Mouse (Mus musculus) heart, embryonic 14.5 days (tissue): ENCODE measurements at regions not wholly inside any gene's neighbourhood (a gene's known extent, or its start where the extent isn't known, plus 50 kb on each side); places are given as distances from the start of the nearest gene placed in this dataset.

Experiments
- ATAC-seq: fragments of 200-750 bp; cut with Nextera tagmentation; 2 replicates; pipeline ENCODE4 v1.8.0; 2017; ENCODE audit warnings: low read depth, moderate TSS enrichment; ENCODE audit not compliant: insufficient number of reproducible peaks, insufficient read depth, low FRiP score
- H3K27ac ChIP-seq, 2 experiments: fragments of 200-500 bp in 1 of 2; fragments of 300-500 bp in 1 of 2; sonication (generic) in 1 of 2; replicated peaks in 1 of 2; 2 replicates each; pipeline ENCODE4 v1.5.1; 2012 to 2014; ENCODE audit warnings: low read depth in 2 of 2, low read length in 2 of 2, control low read depth in 1 of 2, mild to moderate bottlenecking in 1 of 2, mixed read lengths in 1 of 2; ENCODE audit not compliant: control insufficient read depth in 1 of 2, insufficient read depth in 1 of 2
- H3K27me3 ChIP-seq: fragments of 300-500 bp; sonication (generic); 2 replicates; pipeline ENCODE4 v1.6.1; 2014; ENCODE audit warnings: mild to moderate bottlenecking, low read length, control low read depth; ENCODE audit not compliant: control insufficient read depth, insufficient read depth
- H3K36me3 ChIP-seq: fragments of 300-500 bp; sonication (generic); 2 replicates; pipeline ENCODE4 v1.6.1; 2014; ENCODE audit warnings: mild to moderate bottlenecking, control low read depth, low read length, mixed read lengths; ENCODE audit not compliant: control insufficient read depth, insufficient read depth
- H3K4me1 ChIP-seq, 2 experiments: fragments of 200-500 bp in 1 of 2; fragments of 300-500 bp in 1 of 2; sonication (generic) in 1 of 2; 2 replicates each; pipeline ENCODE4 v1.6.1; 2012 to 2014; ENCODE audit warnings: low read length in 2 of 2, control low read depth in 1 of 2, mixed read lengths in 1 of 2; ENCODE audit not compliant: control insufficient read depth in 2 of 2, insufficient read depth in 2 of 2
- H3K4me2 ChIP-seq: fragments of 300-500 bp; sonication (generic); 2 replicates; pipeline ENCODE4 v1.6.1; 2014; ENCODE audit warnings: mild to moderate bottlenecking, low read length
- H3K4me3 ChIP-seq, 2 experiments: fragments of 200-500 bp in 1 of 2; fragments of 300-500 bp in 1 of 2; sonication (generic) in 1 of 2; 2 replicates each; pipeline ENCODE4 v1.5.1; 2012 to 2014; ENCODE audit warnings: low read length in 2 of 2, mild to moderate bottlenecking in 2 of 2, control low read depth in 1 of 2, low read depth in 1 of 2, moderate library complexity in 1 of 2; ENCODE audit not compliant: control insufficient read depth in 1 of 2, insufficient read depth in 1 of 2
- H3K9ac ChIP-seq: fragments of 300-500 bp; sonication (generic); 2 replicates; pipeline ENCODE4 v1.6.1; 2014; ENCODE audit warnings: mild to moderate bottlenecking, low read length
- H3K9me3 ChIP-seq: fragments of 300-500 bp; sonication (generic); 2 replicates; pipeline ENCODE4 v1.6.1; 2016; ENCODE audit warnings: low read length, control low read depth; ENCODE audit not compliant: control insufficient read depth
- WGBS: fragments of 180-500 bp; shearing (Covaris S2); extraction: QIAGEN DNeasy Blood & Tissue Kit; methylation state at CpG from one replicate; pipeline ENCODE4 v1.1.7; 2014; 5-methylcytosine and 5-hydroxymethylcytosine counted together

GRCm38 (mm10) chr15:86932345-86933075, 611.6 kb upstream of the Fam19a5 start:
- Histone ChIP-seq H3K9me3 (no peaks in the 10 kb centered on the region), H3K4me2 (no peak overlapping the region), H3K4me3 (no peak overlapping the region), H3K27ac (no peak overlapping the region), H3K4me1 (no peaks in the 10 kb centered on the region), H3K27me3 (no peaks in the 10 kb centered on the region), H3K9ac (no peak overlapping the region), H3K36me3 (no peaks in the 10 kb centered on the region)
- no peak for ATAC-seq
- WGBS, result 43% methylated on average over 15 of the region's 15 CpGs

DNA sequence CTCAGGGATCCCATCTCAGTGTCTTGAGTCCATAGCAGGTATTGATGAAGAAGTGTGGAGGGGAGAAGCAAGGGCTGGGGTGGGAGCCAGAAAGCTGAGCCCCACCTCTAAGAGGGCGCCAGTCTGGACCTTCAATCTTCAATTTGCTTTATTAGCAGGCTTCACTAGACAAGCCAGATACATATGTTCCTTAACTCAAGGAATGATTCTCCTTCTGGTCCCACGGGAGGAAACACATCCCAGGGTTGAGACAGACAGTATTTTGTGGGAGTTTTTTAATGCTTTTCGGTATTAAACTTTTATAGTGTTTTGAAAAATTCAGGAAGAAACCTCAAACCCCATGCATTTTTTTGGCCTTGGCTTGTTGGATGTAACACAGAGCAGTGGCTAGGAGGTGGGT, 606.7 kb upstream of the Fam19a5 start:
- H3K9me3 ChIP-seq, result no peaks in the 10 kb centered on the region
- H3K27me3 ChIP-seq, result no peaks in the 10 kb centered on the region
- H3K27ac ChIP-seq, result no peak overlapping the region
- 62% methylated on average over 3 of the region's 3 CpGs for WGBS
- H3K4me2 ChIP-seq, result no peak overlapping the region
- H3K9ac ChIP-seq, result no peak overlapping the region
- H3K4me3 ChIP-seq, result no peak overlapping the region
- no peaks in the 10 kb centered on the region for H3K36me3 ChIP-seq
- no peak for ATAC-seq
- no peaks in the 10 kb centered on the region for H3K4me1 ChIP-seq

DNA sequence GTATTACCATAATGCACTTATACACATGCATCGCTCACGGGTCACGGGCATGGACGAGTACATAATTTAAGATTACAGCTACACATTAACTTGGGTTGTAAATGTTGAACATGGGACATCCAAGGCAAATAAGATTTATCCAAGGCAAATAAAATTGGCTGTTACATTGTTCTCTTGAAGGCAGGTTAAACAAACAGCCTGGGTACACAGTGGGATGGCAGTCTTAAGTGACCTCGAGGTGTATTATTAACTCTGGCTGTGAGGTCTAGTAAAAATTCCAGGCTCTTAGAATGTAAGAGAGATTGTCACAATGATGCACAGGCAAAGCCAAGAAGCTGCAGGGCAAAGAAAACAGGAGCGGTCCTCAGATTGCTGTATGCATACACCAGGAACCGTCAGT, 599.6 kb upstream of the Fam19a5 start:
- no peaks in the 10 kb centered on the region for H3K27me3 ChIP-seq
- no peak overlapping the region for H3K4me2 ChIP-seq
- no peaks in the 10 kb centered on the region for H3K4me1 ChIP-seq
- WGBS, result 87% methylated on average over 7 of the region's 7 CpGs
- no peaks in the 10 kb centered on the region for H3K36me3 ChIP-seq
- H3K9me3 ChIP-seq, result no peaks in the 10 kb centered on the region
- H3K9ac ChIP-seq, result no peak overlapping the region
- H3K27ac ChIP-seq, result no peak overlapping the region
- ATAC-seq, result no peak
- no peak overlapping the region for H3K4me3 ChIP-seq

DNA sequence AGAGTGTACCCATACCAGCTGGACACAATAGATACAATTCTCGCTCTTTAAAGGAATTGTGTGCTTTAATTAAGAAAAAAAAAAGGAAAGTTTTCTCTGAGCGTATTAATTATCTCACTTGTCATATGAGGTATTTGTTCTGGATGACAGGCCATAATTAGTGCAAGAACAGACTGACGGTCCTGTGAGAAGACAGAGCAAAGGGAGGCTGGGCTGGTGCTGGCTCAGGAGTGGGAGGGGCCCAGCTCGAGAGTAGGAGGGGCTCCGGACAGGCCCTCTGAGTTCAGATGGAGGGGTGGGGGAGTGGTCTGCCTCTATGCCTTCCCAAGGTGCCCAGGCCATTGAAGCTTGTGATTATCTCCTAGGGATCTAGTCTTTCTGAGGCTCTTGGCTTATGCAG, 591.5 kb upstream of the Fam19a5 start:
- no peak overlapping the region for H3K4me3 ChIP-seq
- H3K4me2 ChIP-seq, result no peak overlapping the region
- 61% methylated on average over 5 of the region's 5 CpGs for WGBS
- no peak overlapping the region for H3K27ac ChIP-seq
- no peaks in the 10 kb centered on the region for H3K27me3 ChIP-seq
- no peaks in the 10 kb centered on the region for H3K36me3 ChIP-seq
- no peaks in the 10 kb centered on the region for H3K9me3 ChIP-seq
- no peaks in the 10 kb centered on the region for H3K4me1 ChIP-seq
- no peak overlapping the region for H3K9ac ChIP-seq
- ATAC-seq, result no peak

DNA sequence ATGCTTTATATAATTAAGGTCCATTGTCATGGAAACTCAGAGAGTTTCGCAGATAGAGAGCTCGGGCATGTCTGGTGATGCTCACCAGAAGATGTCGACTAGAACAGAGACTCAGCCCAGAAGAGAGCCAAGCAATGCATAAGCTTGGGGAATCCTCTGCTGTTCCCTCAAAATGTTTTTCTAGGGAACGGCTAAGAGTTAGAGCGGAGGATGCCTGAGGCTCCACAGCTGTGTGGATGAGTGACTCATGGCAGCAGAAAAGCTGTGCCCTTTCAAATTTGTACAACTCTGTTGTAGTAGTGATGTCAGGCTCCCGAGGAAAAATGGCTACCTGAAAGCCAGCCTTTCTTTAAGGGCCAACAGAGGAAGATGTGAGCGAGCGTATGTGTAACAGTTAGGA, 586.2 kb upstream of the Fam19a5 start:
- ATAC-seq, result no peak
- no peaks in the 10 kb centered on the region; the same call in 1 of the 2 replicates for H3K9me3 ChIP-seq
- H3K4me1 ChIP-seq, result no peaks in the 10 kb centered on the region
- no peak overlapping the region for H3K9ac ChIP-seq
- H3K4me2 ChIP-seq, result no peak overlapping the region
- no peaks in the 10 kb centered on the region for H3K36me3 ChIP-seq
- H3K27me3 ChIP-seq, result no peaks in the 10 kb centered on the region
- H3K27ac ChIP-seq, result no peak overlapping the region
- 73% methylated on average over 8 of the region's 8 CpGs for WGBS
- H3K4me3 ChIP-seq, result no peak overlapping the region

DNA sequence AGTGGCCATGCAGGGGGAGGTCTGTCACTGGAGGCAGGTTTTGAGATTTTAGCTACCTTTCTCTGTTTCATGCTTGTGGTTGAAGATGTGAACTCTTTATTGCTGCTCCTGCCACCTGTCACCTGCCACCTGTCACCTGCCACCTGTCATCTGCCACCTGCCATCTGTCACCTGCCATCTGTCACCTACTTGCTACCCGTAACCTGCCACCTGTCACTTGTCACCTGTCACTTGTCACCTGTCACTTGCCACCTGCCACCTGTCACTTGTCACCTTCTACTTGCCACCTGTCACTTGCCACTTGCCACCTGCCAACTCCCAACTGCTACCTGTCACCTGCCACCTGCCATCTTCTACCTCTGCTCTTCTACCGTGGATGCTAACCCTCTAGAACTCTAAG, 581.2 kb upstream of the Fam19a5 start:
- H3K36me3 ChIP-seq, result no peaks in the 10 kb centered on the region
- H3K9me3 ChIP-seq, result no peaks in the 10 kb centered on the region; the same call in 1 of the 2 replicates
- ATAC-seq, result no peak
- no peak overlapping the region for H3K4me3 ChIP-seq
- H3K27ac ChIP-seq, result no peak overlapping the region
- H3K27me3 ChIP-seq, result no peaks in the 10 kb centered on the region
- no peaks in the 10 kb centered on the region for H3K4me1 ChIP-seq
- H3K4me2 ChIP-seq, result no peak overlapping the region
- WGBS, result 61% methylated on average over 2 of the region's 2 CpGs
- no peak overlapping the region for H3K9ac ChIP-seq

DNA sequence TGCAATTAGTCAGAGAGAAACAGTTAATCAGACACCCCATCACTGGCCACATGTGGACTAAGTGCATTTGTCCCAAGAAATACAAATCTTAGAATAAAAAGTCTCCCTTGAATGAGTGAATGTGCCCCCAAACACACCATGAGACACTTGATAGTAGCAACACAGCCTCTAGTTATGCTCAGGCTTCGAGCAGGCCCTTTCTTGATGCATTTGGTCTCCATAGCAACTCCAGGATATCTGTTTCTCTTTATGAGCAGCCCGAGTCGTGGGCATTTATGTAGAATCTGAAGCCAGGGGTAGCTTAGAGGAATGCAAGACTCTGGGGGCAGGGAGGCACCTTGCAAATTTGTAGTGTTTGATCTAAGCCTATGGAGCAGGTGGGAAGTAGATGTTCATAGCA, 580.6 kb upstream of the Fam19a5 start:
- H3K4me2 ChIP-seq, result no peak overlapping the region
- H3K9ac ChIP-seq, result no peak overlapping the region
- no peak overlapping the region for H3K27ac ChIP-seq
- H3K36me3 ChIP-seq, result no peaks in the 10 kb centered on the region
- no peak overlapping the region for H3K4me3 ChIP-seq
- 57% methylated on average over 3 of the region's 3 CpGs for WGBS
- no peaks in the 10 kb centered on the region for H3K27me3 ChIP-seq
- H3K4me1 ChIP-seq, result no peaks in the 10 kb centered on the region
- no peaks in the 10 kb centered on the region; the same call in 1 of the 2 replicates for H3K9me3 ChIP-seq
- no peak for ATAC-seq

GRCm38 (mm10) chr15:86971436-86971835, 572.7 kb upstream of the Fam19a5 start:
- no peak overlapping the region for H3K9ac ChIP-seq
- no peaks in the 10 kb centered on the region for H3K36me3 ChIP-seq
- 0 out of 2 replicates have a peak, but pooled peaks cover 3% of the 10 kb centered on the region for H3K9me3 ChIP-seq
- H3K4me1 ChIP-seq, result no peaks in the 10 kb centered on the region
- H3K27me3 ChIP-seq, result no peaks in the 10 kb centered on the region
- H3K27ac ChIP-seq, result no peak overlapping the region
- no peak overlapping the region for H3K4me2 ChIP-seq
- ATAC-seq, result no peak
- WGBS, result 60% methylated on average over 2 of the region's 2 CpGs
- no peak overlapping the region for H3K4me3 ChIP-seq
